Mouse (Mus musculus): ENCODE data around the gene Emid1.

Gene Emid1

GRCm38 (mm10) chr11:5151680-5152337 is at the start of gene Emid1:
Emid1 (minus strand) TSS chr11:5152257.
- DNase-seq (ENCODE audit: low spot score), result no peak

GRCm38 (mm10) chr11:5199879-5200278 is 47.8 kb upstream of the Emid1 start:
- DNase-seq (ENCODE audit: low spot score), result no peak

- DNase-seq (ENCODE audit: low spot score), result no peak
Observed at GRCm38 (mm10) chr11:5197068-5197467, 45.0 kb upstream of the Emid1 start.

GRCm38 (mm10) chr11:5196583-5196982 is 44.5 kb upstream of the Emid1 start:
- no peak for DNase-seq (ENCODE audit: low spot score)

GRCm38 (mm10) chr11:5193576-5193881 is 41.5 kb upstream of the Emid1 start:
- DNase-seq (ENCODE audit: low spot score), result no peak

- DNase-seq (ENCODE audit: low spot score), result no peak
Observed at GRCm38 (mm10) chr11:5192840-5193575, 41.0 kb upstream of the Emid1 start.

GRCm38 (mm10) chr11:5192084-5192516 is 40.0 kb upstream of the Emid1 start:
- no peak for DNase-seq (ENCODE audit: low spot score)

GRCm38 (mm10) chr11:5189239-5189933 is 37.3 kb upstream of the Emid1 start:
- no peak for DNase-seq (ENCODE audit: low spot score)

- no peak for DNase-seq (ENCODE audit: low spot score)
Observed at GRCm38 (mm10) chr11:5188170-5188569, 36.1 kb upstream of the Emid1 start.

- no peak for DNase-seq (ENCODE audit: low spot score)
Observed at GRCm38 (mm10) chr11:5184832-5185231, 32.8 kb upstream of the Emid1 start.

GRCm38 (mm10) chr11:5184250-5184649 is 32.2 kb upstream of the Emid1 start:
- DNase-seq (ENCODE audit: low spot score), result no peak

GRCm38 (mm10) chr11:5182870-5183269 is 30.8 kb upstream of the Emid1 start:
- no peak for DNase-seq (ENCODE audit: low spot score)

GRCm38 (mm10) chr11:5181850-5182404 is 29.9 kb upstream of the Emid1 start:
- peak; percentile 70 for DNase-seq (ENCODE audit: low spot score)

- no peak for DNase-seq (ENCODE audit: low spot score)
Observed at GRCm38 (mm10) chr11:5179391-5179790, 27.3 kb upstream of the Emid1 start.

GRCm38 (mm10) chr11:5177171-5177570 is 25.1 kb upstream of the Emid1 start:
- peak; percentile 42 for DNase-seq (ENCODE audit: low spot score)

- no peak for DNase-seq (ENCODE audit: low spot score)
Observed at GRCm38 (mm10) chr11:5176685-5177084, 24.6 kb upstream of the Emid1 start.

- no peak for DNase-seq (ENCODE audit: low spot score)
Observed at GRCm38 (mm10) chr11:5175866-5176265, 23.8 kb upstream of the Emid1 start.

GRCm38 (mm10) chr11:5175141-5175540 is 23.1 kb upstream of the Emid1 start:
- DNase-seq (ENCODE audit: low spot score), result no peak

GRCm38 (mm10) chr11:5172861-5173260 is 20.8 kb upstream of the Emid1 start:
- no peak for DNase-seq (ENCODE audit: low spot score)

GRCm38 (mm10) chr11:5167311-5167710 is 15.3 kb upstream of the Emid1 start:
- DNase-seq (ENCODE audit: low spot score), result no peak

- DNase-seq (ENCODE audit: low spot score), result no peak
Observed at GRCm38 (mm10) chr11:5165471-5165916, 13.4 kb upstream of the Emid1 start.

- DNase-seq (ENCODE audit: low spot score), result no peak
Observed at GRCm38 (mm10) chr11:5164310-5164709, 12.3 kb upstream of the Emid1 start.

GRCm38 (mm10) chr11:5163421-5163820 is 11.4 kb upstream of the Emid1 start:
- DNase-seq (ENCODE audit: low spot score), result no peak

Measured in spleen, adult 12 weeks (tissue).